Mouse (Mus musculus): ENCODE results near the gene Gm10295. TPM values are rescaled to one million over a fixed set of nuclear protein-coding genes. Genes with fewer than 3 reads are reported as not detected.

Gm10295 gene
- polyA plus RNA-seq, 1 experiment: not detected

GRCm38 (mm10) chr7:71311411-71311810 lies 39.9 kb downstream of the Gm10295 start:
- Histone ChIP-seq H3K4me1 (replicated peaks; ENCODE audit: control insufficient read depth, insufficient read depth, low read length) (no peaks in the 10 kb centered on the region), H3K4me3 (ENCODE audit: control insufficient read depth, insufficient read depth, low read length) (no peak overlapping the region), H3K36me3 (ENCODE audit: control insufficient read depth, insufficient read depth, low read length) (no peaks in the 10 kb centered on the region), H3K27ac (ENCODE audit: control insufficient read depth, insufficient read depth, low read length) (no peak overlapping the region), H3K27me3 (ENCODE audit: control insufficient read depth, insufficient read depth, low read length) (no peaks in the 10 kb centered on the region)
- DNase-seq: no peak
- WGBS: 71% methylated on average over 11 of the region's 11 CpGs
- TF ChIP-seq POLR2A (IDR thresholded peaks at IDR 0.05; ENCODE audit: control insufficient read depth, extremely low read depth, insufficient read depth, low read length, poor library complexity): no peak
- TF ChIP-seq CTCF (IDR thresholded peaks at IDR 0.05; ENCODE audit: borderline replicate concordance, control insufficient read depth, extremely low read depth, insufficient read depth, low read length, poor library complexity): no peak

DNA sequence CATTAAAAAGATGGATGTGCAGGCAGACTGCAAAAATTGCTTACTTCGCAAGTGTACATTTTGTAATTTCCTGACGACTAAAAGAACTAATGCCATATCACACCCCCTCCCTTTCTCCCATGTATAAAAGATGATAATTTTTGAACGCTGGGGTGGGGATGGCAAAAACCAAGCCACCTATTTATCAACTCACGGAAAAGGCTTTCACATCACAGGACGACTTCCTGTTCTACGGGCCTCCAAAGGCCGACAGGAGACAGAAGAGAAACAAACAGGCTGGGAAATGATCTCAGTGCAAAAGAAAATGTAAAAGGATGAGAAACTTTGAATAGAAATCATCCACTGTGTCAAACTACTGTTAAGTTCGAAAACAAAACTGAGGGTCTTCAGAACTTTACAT lies 43.2 kb downstream of the Gm10295 start:
- Histone ChIP-seq H3K27me3 (ENCODE audit: control insufficient read depth, insufficient read depth, low read length) (no peaks in the 10 kb centered on the region), H3K36me3 (ENCODE audit: control insufficient read depth, insufficient read depth, low read length) (no peaks in the 10 kb centered on the region), H3K4me3 (ENCODE audit: control insufficient read depth, insufficient read depth, low read length) (no peak overlapping the region), H3K27ac (ENCODE audit: control insufficient read depth, insufficient read depth, low read length) (no peak overlapping the region), H3K4me1 (replicated peaks; ENCODE audit: control insufficient read depth, insufficient read depth, low read length) (no peaks in the 10 kb centered on the region)
- TF ChIP-seq POLR2A (IDR thresholded peaks at IDR 0.05; ENCODE audit: control insufficient read depth, extremely low read depth, insufficient read depth, low read length, poor library complexity) (no peak), CTCF (IDR thresholded peaks at IDR 0.05; ENCODE audit: borderline replicate concordance, control insufficient read depth, extremely low read depth, insufficient read depth, low read length, poor library complexity) (no peak)
- no peak for DNase-seq
- 50% methylated on average over 8 of the region's 8 CpGs for WGBS

GRCm38 (mm10) chr7:71302714-71303113 lies 48.6 kb downstream of the Gm10295 start:
- Histone ChIP-seq H3K27ac (ENCODE audit: control insufficient read depth, insufficient read depth, low read length) (no peak overlapping the region), H3K4me3 (ENCODE audit: control insufficient read depth, insufficient read depth, low read length) (no peak overlapping the region), H3K4me1 (replicated peaks; ENCODE audit: control insufficient read depth, insufficient read depth, low read length) (no peaks in the 10 kb centered on the region), H3K36me3 (ENCODE audit: control insufficient read depth, insufficient read depth, low read length) (no peaks in the 10 kb centered on the region), H3K27me3 (ENCODE audit: control insufficient read depth, insufficient read depth, low read length) (no peaks in the 10 kb centered on the region)
- WGBS: 13% methylated on average over 4 of the region's 4 CpGs
- no peak for DNase-seq
- TF ChIP-seq POLR2A (IDR thresholded peaks at IDR 0.05; ENCODE audit: control insufficient read depth, extremely low read depth, insufficient read depth, low read length, poor library complexity) (no peak), CTCF (IDR thresholded peaks at IDR 0.05; ENCODE audit: borderline replicate concordance, control insufficient read depth, extremely low read depth, insufficient read depth, low read length, poor library complexity) (no peak)
